Mouse (Mus musculus): ENCODE measurements around the gene Tor1a.
"Not testable (repeated sequence)": the region's sequence is repeated elsewhere in the genome, so short reads cannot be mapped to it uniquely, and the experiment has no call there.

Gene Tor1a

GRCm38 (mm10) chr2:30917649-30918048 is 50.1 kb downstream of the Tor1a start:
- no peak for DNase-seq

- not testable (repeated sequence) for DNase-seq
These were observed 51.8 kb downstream of the Tor1a start for GRCm38 (mm10) chr2:30915933-30916332.

GRCm38 (mm10) chr2:30915376-30915775 is 52.4 kb downstream of the Tor1a start:
- DNase-seq: no peak

- DNase-seq: no peak
These were observed 52.9 kb downstream of the Tor1a start for GRCm38 (mm10) chr2:30914836-30915235.

GRCm38 (mm10) chr2:30913022-30913421 is 54.7 kb downstream of the Tor1a start:
- DNase-seq: no peak

GRCm38 (mm10) chr2:30912291-30912773 is 55.4 kb downstream of the Tor1a start:
- peak; percentile 71 for DNase-seq
